Mouse (Mus musculus): ENCODE data around the gene Mcur1.

DNA sequence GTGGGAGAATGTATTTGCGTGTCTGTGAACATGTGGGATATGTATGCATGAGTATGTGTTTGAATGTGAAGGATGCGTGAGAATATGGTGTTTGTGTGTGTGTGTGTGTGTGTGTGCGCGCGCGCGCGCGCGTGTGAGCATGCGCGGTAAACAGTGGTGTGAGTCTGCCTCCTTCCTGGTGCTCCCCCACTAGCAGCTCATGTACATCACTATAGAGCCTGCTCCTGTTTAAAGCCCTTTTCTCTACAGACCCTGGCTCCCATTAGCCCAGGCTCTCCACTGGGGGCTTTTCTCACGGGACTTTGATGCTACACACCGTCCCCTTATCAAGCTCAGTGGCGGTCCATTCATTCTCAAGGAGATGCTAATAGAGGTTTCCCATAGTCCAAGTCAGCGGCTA is 23.0 kb upstream of the Mcur1 start:
- TF ChIP-seq CTCF (IDR thresholded peaks at IDR 0.05; ENCODE audit: insufficient read depth, low read depth, low read length) (no peak), POLR2A (IDR thresholded peaks at IDR 0.05; ENCODE audit: insufficient read depth, low read depth, low read length) (no peak)

Measured in olfactory bulb, adult 2 months (tissue).